Mouse (Mus musculus) kidney, adult 8-10 months (tissue): Measurements from ENCODE around the gene Krtap10-4.
"Not testable (repeated sequence)": the region's sequence is repeated elsewhere in the genome, so short reads cannot be mapped to it uniquely, and the experiment has no call there.

Experiments used
- DNase-seq, 2 experiments: peaks; one replicate each; pipeline ENCODE4 v3.0.0; 2022

Gene Krtap10-4

GRCm38 (mm10) chr10:77826951-77827350 is at the start of gene Krtap10-4:
Gene Krtap10-4 (minus strand): TSS chr10:77827095.
- no peak for DNase-seq

- no peak for DNase-seq
These were observed 42.8 kb upstream of the Krtap10-4 start for GRCm38 (mm10) chr10:77869651-77870050.

- no peak for DNase-seq
These were observed 40.7 kb upstream of the Krtap10-4 start for GRCm38 (mm10) chr10:77867546-77867945.

- DNase-seq = no peak
These were observed 37.9 kb upstream of the Krtap10-4 start for GRCm38 (mm10) chr10:77864762-77865143.

- DNase-seq = peak; percentile 81 to 82
These were observed 37.3 kb upstream of the Krtap10-4 start for GRCm38 (mm10) chr10:77864067-77864761.

- no peak for DNase-seq
These were observed 34.8 kb upstream of the Krtap10-4 start, which contains the start of gene Gm3285 for GRCm38 (mm10) chr10:77861675-77862074. Gene Gm3285 (plus strand): TSS chr10:77861975.

GRCm38 (mm10) chr10:77852559-77852958 is 25.7 kb upstream of the Krtap10-4 start, which contains the start of gene Gm10318:
Gene Gm10318 (plus strand): TSS chr10:77852859.
- DNase-seq = no peak

- no peak for DNase-seq
These were observed 20.6 kb upstream of the Krtap10-4 start for GRCm38 (mm10) chr10:77847538-77847937.

- no peak for DNase-seq
These were observed 20.1 kb upstream of the Krtap10-4 start for GRCm38 (mm10) chr10:77846961-77847360.

- no peak for DNase-seq
These were observed 19.6 kb upstream of the Krtap10-4 start, which contains the start of gene Gm36176 for GRCm38 (mm10) chr10:77846503-77846902. Gene Gm36176 (plus strand): TSS chr10:77846803.

GRCm38 (mm10) chr10:77839006-77839405 is 12.1 kb upstream of the Krtap10-4 start:
- DNase-seq = no peak

GRCm38 (mm10) chr10:77835647-77836046 is 8.8 kb upstream of the Krtap10-4 start, which contains the start of gene Krtap10-10:
Gene Krtap10-10 (plus strand): TSS chr10:77835947.
- no peak for DNase-seq

GRCm38 (mm10) chr10:77819203-77819602 is 7.7 kb downstream of the Krtap10-4 start:
- no peak for DNase-seq

GRCm38 (mm10) chr10:77818523-77818922 is 8.4 kb downstream of the Krtap10-4 start:
- no peak for DNase-seq

- DNase-seq = peak in 1 of 2 experiments; percentile 10
These were observed 11.4 kb downstream of the Krtap10-4 start for GRCm38 (mm10) chr10:77815514-77815913.

GRCm38 (mm10) chr10:77814382-77814781 is 12.5 kb downstream of the Krtap10-4 start, which contains the start of gene Gm2696:
Gene Gm2696 (plus strand): TSS chr10:77814682.
- DNase-seq = no peak

GRCm38 (mm10) chr10:77811743-77812142 is 15.2 kb downstream of the Krtap10-4 start, which contains the start of gene Gm9507:
Gene Gm9507 (minus strand): TSS chr10:77811843.
- no peak for DNase-seq

GRCm38 (mm10) chr10:77804095-77804494 is 22.8 kb downstream of the Krtap10-4 start:
- no peak for DNase-seq

- no peak for DNase-seq
These were observed 27.9 kb downstream of the Krtap10-4 start, which contains the start of gene Gm19668 for GRCm38 (mm10) chr10:77798921-77799508. Gene Gm19668 (minus strand): TSS chr10:77799133.

GRCm38 (mm10) chr10:77798164-77798920 is 28.6 kb downstream of the Krtap10-4 start:
- DNase-seq = not testable (repeated sequence)

GRCm38 (mm10) chr10:77797677-77798076 is 29.2 kb downstream of the Krtap10-4 start:
- DNase-seq = no peak

GRCm38 (mm10) chr10:77794976-77795375 is 31.9 kb downstream of the Krtap10-4 start, which contains the start of gene Gm9639:
Gene Gm9639 (minus strand): TSS chr10:77795076.
- DNase-seq = no peak

- no peak for DNase-seq
These were observed 38.3 kb downstream of the Krtap10-4 start for GRCm38 (mm10) chr10:77788621-77789020.
